Mouse (Mus musculus) cortical plate, adult 2 months (tissue): Measurements from ENCODE around the gene Tbc1d14.

Experiments
- CTCF ChIP-seq: fragments of 200-500 bp; IDR thresholded peaks from 2 replicates; pipeline ENCODE4 v1.5.1; 2011; ENCODE audit warnings: mild to moderate bottlenecking, control low read depth, low read length; ENCODE audit not compliant: insufficient read depth; ENCODE audit errors: extremely low read depth
- POLR2A ChIP-seq: fragments of 200-500 bp; IDR thresholded peaks from 2 replicates; pipeline ENCODE4 v1.6.1; 2011; ENCODE audit warnings: mild to moderate bottlenecking, low read length, control low read depth; ENCODE audit not compliant: insufficient read depth; ENCODE audit errors: extremely low read depth

- TF ChIP-seq CTCF (no peak), POLR2A (no peak)
These were observed 135.4 kb downstream of the Tbc1d14 start for GRCm38 (mm10) chr5:36457706-36458105.
